Mouse (Mus musculus) thymus, postnatal 10 days (tissue): ENCODE data around the gene Rfxank.

Experiments
- DNase-seq, 2 experiments: peaks; one replicate each; pipeline ENCODE4 v3.0.0; 2021; ENCODE audit warnings: low spot score in 2 of 2

Gene Rfxank

DNA sequence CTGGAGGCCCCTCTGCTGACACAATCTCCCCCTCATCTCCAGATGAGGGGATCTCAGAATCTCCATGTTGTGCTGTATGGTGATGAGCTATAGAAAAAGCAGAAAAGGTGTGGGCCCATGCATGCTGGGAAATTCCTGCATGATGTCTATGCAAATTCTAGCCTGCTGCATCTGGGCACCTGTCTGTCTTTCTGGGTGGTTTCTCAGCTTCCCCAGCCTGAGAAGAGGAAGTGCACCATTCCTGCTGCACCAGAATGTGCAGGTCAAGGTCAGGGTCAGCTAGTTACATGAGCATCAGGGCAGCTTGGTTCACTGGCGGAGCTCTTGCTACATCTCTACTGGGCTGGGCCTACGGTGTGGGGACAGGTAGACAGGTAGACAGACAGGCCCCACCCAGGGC is 28.5 kb downstream of the Rfxank start:
- DNase-seq = no peak

DNA sequence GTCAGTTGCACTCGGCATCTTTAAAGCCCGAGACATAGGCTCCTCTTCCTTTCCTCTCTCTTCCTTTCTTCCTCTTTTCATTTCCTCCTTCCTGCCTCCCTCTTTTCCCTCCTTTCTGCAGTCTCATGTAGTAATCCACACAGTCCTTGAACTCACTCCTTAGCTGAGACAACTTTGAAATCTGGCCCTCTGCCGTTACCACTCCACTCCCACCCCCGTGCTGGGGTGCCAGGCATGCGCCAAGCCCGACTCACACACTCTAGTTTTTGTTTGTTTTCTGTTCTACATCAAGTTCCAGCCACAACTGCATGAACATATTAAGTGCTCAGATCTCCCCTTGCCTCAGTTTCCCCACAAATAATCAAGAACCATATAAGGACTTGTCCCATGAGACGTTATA is 34.0 kb downstream of the Rfxank start:
- DNase-seq = no peak

DNA sequence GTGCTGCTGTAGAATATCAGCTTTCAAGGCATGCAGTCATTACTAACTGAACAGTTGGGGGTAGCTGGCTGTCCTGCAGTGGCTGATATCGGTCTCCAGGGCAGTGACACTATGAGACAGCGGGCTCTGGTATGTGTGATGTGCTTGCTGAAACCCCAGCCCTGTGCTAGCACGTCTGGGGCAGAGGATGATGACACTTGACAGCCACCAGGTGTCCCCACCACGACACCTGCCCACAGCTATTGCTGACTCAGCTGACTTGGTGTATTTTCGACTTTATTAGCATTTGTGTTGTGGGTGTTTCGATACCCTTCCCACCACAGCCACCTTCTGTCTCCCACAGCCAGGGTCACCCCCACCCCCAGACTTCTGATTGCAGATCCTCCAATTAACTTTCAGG is 34.4 kb downstream of the Rfxank start:
- peak; percentile 8 to 67 for DNase-seq

DNA sequence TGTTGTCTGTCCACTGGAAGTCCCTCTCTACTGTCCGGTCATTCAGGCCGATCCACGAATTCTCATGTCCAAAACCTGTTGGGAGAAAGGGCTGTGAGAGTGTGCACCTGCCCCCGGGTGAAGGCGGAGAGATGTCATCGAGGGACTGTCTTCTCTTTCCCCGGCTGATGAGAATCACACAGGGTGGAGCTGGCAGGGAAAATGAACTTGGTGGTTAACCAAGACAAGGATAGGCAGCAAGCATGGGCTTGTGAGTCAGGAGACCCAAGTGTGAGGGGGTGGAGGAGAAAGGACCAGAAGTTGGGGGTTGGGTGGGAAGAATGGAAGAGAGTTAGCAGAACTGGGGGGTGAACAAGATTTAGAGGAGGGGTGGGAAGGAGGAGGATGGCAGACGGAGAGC is 38.7 kb downstream of the Rfxank start:
- DNase-seq = no peak

DNA sequence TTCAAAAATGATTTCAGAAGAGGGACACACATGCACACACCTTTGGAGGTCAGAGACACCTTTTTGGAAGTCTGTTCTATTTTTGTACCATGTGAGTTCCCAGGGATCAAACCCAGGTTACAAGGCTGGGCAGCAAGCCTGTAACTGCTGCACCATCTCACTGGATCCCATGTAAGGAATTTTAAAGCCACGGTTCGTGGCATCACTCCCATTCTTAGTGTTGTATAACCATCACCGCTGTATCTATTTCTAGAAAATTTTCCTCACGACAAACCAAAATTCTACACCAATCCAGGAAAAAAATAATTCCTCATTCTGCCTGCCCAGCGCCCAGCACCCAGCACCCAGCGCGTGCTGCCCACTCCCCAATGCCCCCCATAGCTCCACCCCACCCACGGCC is 39.7 kb downstream of the Rfxank start:
- DNase-seq = no peak

DNA sequence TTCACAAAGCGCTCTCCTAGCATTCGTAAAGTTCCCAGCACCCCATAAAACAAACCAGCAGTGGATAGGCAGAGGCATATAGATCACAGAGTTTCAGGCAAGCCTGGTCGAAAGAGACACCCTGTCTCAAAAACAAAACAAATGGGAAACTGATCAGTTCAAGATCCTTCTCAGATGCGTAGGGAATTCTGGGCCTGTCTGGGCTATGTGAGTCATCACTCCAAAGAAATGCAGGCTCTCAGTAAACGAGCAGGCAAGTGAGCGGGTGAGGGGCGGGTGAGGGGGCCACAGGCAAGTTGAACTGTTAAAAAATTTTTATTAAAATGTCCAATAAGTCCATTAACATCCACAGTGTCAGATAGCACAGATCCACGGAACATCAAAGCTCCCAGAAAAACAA is 46.2 kb downstream of the Rfxank start:
- no peak for DNase-seq

DNA sequence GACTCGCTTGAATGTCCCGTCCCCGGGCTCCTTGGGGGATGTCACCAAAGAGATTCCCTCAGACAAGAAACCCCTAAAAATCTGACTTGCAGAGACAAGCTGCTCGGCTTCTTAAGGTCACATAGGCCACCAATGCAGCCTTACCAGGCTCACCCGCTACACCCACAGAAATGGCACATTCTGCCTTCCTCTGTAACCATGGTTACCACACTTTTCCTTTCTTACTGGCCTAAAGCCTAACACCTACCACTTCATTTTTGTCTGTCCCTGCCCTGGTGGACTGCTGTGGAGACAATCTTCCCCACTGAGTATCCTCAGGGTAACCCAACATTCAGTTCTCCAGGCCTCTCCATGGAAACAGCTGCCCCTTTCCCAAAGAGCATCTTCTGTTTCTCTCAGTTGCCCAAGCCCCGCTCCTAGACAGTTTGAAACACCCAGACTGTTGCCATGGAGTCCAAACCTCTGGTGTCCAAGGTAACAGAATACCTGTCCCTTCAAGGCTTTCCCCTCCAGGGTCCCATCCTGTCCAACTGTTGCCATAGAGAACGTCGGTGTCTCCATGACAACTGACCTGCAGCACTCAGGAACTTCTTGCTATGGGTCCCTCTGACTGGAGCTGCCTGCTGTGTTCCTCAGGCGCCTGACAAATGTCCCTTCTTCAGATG is 49.5 kb downstream of the Rfxank start:
- no peak for DNase-seq

DNA sequence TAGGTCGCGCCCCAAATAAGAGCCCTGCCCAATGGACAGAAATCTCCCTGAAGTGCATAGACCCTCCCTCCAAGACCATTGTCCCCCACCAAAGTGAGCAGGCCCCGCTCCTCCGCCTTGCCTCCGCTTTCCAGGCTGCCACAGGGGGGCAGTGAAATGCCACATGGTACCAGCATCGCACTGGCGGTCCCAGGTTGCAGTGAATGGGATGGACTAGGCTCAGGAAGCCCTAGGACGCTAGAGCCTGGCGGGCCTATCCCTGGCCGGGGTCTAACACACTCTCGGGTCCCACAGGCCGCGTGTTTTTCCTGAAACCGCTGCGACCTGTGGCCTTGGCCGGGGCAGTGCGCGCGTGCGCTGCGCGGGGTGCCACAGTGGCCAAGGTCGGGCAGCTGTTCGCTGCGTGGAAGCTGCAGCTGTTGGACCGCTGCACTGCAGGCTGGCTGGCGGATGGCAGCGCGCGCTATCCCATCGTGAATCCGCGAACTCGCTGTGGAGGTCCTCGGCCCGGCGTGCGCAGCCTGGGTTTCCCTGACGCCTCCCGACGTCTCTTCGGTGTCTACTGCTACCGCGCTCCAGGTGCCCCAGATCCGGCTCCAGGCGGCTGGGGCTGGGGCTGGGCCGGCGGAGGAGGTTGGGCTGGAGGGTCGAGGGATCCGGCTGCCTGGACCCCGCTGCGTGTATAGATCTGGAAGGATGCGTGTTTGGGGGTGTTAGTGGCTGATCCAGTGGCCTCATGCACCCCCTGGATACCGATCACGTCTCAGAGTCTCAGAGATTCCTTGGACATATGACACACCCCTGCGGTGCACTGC is 50.9 kb downstream of the Rfxank start:
- DNase-seq = no peak

DNA sequence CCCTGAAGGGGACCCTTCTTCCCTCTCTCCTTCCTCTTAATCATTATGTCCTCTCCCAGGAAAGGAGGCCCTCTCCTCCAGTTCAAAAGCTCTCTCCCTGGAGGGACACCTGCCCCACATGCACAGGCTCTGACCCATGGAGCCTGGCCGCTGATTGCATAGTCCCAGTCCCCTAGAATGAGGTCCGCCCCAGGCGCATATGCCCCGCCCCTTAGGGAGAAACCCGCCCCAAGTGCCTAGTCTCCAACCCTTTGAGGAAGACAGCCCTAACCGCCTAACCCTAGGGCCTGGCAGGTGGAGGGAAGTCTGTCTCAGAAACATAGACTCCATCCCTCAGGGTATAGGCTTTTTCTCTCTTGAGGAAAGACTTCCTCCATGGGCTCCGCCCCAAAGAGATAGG is 51.7 kb downstream of the Rfxank start:
- no peak for DNase-seq

DNA sequence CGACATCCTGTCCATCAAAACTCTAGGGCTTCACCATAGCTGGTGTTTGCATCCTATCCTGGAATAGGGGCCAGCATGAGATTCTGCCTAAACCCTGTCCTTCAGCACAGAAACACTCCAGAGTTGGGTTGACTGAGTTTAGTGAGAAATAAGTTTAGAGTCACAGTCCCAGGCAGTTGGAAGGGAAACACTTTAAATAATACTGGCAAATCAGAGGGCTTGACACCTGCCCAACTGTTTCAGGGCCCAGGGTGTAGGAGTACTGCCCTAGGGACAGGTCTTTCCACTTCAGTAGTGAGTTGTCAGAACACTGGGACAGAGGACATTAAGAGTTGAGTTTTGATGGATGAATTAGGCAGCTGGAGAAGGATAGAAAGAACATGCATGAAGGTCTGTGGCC is 52.8 kb downstream of the Rfxank start:
- DNase-seq = no peak

DNA sequence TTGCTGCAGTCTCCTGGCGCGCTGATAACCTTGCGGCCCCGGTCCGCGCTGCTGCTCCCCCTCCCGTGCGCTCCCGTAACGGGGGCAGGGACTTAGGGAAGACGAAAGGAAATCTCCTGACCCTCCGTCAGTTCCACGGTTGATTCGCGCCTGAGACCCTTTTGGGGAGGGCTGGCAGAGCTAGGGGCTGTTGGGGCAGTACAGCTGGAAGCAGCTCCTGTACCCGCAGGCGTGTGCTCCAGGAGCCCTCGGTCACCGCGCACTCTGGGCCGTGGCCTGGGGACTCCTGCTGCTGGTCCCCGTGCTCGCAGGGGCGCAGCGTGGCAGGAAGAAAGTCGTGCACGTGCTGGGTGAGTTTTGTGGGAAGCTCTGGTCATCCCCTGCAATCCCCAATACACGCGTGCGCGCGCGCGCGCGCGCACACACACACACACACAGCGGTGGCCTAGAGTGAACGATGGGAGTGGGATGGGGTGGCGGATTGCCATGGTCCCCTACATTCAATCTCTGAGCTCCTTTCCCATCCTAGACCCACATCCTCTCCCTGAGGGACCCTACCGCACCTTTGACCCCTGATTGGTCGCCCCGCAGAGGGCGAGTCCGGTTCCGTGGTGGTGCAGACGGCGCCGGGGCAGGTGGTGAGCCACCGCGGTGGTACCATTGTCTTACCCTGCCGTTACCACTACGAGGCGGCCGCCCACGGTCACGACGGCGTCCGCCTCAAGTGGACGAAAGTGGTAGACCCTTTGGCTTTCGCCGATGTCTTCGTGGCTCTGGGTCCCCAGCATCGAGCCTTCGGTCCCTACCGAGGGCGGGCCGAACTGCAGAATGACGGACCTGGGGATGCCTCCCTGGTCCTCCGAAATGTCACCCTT is 54.5 kb downstream of the Rfxank start:
- DNase-seq = no peak

DNA sequence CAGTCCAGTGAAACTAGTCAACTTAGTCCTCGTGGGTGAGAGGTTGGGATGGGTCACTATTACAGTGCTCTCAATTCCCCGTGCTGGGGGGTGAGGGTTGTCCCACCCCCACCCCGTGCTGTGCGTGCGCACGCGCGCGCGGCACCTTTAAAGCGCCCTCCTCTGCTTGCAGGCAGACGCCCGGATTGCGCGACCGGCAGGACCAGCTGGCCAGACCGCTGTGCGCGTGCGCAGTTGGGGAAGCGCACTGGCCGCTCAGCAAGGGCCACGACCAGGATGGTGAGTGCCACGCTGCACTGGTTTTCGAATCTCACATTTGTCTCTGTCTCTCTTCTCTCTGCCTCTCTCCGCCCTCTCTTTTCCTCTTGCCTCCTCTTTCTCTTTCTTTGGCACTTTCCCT is 55.7 kb downstream of the Rfxank start, which contains the start of gene Hapln4:
Gene Hapln4 (plus strand): TSS at position 173 of the 400 bp plus-strand sequence.
- DNase-seq = no peak

DNA sequence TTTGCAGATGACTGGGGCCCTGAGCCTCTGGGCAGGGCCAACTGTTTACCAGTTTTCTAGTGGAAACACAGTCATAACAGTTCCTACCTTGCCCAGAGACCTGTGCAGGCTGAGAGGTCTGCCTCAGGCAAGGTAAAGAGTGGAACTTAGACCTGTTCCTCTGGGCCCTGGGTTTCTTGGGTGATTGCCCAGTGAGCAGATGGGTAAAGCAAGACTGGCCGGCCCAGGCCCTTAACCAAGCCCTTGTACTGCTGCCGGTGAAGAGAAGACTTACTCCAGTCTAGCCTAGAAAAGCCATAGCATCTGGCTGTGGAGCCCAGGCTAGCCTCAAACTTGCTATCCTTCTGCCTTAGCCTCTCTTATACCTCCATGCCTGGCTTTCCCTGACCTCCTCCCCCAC is 57.0 kb downstream of the Rfxank start:
- no peak for DNase-seq
